Mouse (Mus musculus) cerebellum, postnatal 14 days (tissue): ENCODE results near the gene Mphosph9.

Source experiments
- DNase-seq, 2 experiments: peaks; one replicate each; pipeline ENCODE4 v3.0.0; 2021; ENCODE audit warnings: mixed read lengths in 2 of 2

Gene Mphosph9

DNA sequence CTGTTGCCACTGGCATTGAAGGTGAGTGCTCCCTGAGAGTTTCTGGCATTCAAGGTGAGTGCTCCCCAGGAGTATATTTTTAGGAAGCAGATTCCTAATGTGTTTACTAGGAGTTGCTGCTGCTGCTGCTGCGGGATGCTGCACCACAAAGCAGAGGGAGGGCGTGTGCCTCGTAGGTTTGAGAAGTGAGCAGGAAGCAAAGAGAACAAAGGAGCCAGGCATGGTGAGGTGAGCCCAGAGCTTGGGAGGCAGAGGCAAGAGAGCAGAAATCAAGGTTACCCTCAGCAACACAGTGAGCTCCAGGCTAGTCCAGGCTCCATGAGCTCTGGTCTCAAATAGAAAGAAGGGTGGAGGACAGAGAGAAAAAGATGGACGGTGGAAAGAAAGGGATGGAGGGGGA, 64.5 kb downstream of the Mphosph9 start:
- DNase-seq: no peak

- DNase-seq: no peak
Measured at GRCm38 (mm10) chr5:124262090-124262489, 65.7 kb downstream of the Mphosph9 start.

GRCm38 (mm10) chr5:124259133-124259532, 68.6 kb downstream of the Mphosph9 start:
- DNase-seq: no peak

GRCm38 (mm10) chr5:124258026-124258425, 69.7 kb downstream of the Mphosph9 start:
- no peak for DNase-seq

DNA sequence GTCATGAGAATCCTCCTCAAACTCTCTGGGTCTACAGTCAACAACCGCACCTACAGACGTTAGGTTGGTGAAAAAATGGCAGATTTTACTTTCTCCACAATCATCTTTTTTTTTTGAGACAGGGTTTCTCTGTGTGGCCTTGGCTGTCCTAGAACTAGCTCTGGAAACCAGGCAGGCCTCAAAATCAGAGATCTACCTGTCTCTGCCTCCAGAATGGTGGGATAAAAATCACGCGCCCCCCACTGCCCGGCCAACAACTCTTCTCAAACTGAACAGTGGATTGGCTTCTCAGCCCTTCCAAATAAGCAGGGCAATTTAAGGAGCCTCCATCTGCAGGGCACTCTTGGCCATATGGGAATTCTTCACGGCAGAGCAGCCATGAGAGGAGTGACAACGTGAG, 72.6 kb downstream of the Mphosph9 start:
- DNase-seq: no peak

DNA sequence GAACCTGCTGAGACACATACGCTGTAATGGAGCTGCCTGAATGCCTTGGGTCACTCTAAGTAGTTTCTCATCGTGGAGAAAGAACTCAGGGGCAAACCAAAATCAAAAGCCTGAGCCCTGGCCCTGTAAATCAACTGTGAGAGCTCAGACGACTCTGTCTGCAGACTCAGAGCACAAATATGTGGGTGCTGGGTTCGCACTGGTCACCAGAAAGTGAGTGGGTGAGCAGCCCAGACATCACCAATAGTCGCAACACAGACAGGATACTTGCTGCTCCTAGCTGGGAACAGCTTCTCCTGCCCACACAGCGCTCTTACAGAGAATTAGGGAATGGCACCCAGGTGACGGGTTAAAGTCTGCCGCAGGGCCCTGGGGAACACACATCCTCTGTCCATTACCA, 74.2 kb downstream of the Mphosph9 start:
- no peak for DNase-seq

DNA sequence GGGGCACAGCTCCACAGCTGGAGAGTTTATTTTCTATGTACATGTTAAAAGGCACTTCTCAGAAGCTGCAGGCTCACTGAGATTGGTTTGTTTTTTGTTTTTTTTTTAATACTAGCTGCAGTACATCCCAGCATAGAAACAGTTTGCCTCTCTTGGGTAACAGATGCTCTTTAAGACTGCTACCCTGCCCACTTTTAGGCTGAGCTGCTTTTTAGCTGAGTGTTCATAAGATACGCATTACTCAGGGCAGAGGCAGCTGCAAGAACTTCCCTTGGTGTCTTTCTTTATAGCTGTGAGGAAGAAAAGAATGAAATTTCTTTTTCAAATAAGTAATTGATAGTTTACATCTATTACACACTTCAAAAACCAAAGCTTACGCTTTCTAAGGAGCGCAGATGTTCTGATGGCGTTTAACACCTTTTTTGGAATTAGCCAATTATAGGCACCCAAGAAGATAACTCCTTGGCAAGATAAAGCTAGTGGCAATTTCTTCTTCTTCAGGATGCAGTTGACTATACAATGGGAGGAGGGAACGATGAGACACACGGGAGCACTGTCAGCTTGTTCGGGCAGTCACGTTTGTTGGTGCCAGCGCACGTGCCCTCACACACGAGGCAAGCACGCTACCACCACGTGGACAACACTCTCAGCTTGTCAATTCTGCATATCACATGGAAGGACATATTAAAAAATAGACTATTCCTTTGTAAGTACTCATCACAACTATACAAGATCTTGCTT, 75.0 kb downstream of the Mphosph9 start:
- DNase-seq: no peak

DNA sequence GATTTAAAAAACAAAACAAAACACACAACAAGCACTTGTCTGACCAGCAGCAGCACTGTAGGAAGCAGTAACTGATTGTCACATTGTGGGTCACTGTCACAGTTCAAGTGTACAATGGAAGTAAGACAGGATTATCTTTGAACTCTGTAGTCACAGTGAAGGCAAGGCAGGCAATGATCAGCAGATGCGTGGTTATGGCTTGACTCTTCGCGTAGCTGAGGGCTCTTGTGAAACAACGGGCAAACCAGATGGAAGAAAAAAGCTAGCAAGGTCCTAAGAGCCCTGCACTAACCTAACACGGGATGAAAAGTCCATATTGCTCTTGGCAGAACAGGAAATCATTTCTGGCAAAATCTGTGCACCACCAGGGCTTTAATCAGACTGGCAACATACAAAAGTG, 76.7 kb downstream of the Mphosph9 start:
- no peak for DNase-seq

DNA sequence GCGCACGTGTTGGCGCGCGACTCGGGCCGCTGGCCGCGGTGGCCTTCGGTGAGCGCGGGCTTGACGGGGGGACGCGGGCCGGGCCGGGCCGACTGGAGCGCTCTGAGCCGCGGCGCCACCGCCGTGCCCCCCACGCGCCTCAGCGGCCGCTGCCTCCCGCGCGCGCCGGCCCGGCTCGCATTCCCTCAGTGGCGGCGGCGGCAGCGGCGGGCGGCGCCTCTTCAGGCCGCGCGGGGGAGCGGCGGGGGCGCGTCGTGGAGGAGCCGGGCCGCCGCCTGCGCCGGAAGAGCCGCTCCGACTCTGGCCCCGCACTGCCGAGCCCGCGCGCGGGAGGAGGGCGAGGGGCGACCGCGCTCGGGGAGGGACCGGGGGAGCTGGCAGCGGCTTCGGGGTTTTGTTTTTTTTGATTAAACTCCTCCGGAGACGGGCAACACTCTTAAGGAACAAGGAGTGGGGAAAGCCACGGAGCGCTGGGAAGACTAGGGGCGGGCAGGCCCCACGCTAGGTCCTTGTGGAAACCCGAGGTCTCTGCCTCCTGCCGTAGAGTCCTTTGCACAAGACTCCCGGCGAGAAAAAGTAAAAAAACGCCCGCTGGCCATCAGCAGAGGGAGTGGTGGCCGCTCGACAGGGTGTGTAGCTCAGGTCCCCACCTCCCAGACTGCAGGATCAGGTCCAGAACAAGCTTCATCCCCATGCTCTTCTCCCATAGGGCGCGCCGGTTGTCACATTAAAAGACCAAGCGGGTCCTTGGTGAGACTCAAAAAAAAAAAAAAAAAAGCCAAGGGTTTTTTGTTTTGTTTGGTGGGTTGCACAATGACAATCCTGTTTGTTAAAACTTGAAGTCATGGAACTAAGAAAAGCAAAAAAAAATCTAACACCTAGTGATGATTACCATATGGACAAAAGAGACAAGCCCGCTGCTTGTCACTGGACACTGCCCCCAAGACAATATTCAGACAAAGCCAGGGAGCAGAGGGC, 77.9 kb downstream of the Mphosph9 start, which contains the start of gene Pitpnm2:
Gene Pitpnm2 (minus strand): TSS at position 147 of the 978 bp plus-strand sequence.
- peak; percentile 64 to 71 for DNase-seq

GRCm38 (mm10) chr5:124248845-124249613, 78.7 kb downstream of the Mphosph9 start:
- DNase-seq: peak; percentile 65 to 66

GRCm38 (mm10) chr5:124247986-124248626, 79.7 kb downstream of the Mphosph9 start:
- no peak for DNase-seq

GRCm38 (mm10) chr5:124247296-124247695, 80.5 kb downstream of the Mphosph9 start:
- no peak for DNase-seq

GRCm38 (mm10) chr5:124244885-124245284, 82.9 kb downstream of the Mphosph9 start:
- no peak for DNase-seq

DNA sequence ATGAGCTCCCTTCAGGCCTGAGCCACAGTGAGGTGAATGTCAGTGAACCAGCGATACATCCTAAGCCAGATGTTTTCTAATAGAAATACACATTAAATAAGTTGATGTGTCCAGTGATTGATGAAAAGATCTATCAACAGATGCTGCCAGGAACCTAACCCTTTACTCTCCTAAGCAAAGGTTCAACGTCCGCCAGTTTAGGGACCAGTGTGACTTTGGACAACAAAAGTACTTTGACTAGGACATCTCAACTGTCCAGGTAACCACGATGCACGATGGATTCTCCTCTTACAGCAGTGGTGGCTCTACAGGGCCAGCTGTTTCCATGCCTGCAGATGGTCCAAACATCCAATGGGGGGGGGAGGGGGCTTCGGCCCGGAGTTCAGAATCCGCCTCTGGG, 83.3 kb downstream of the Mphosph9 start:
- DNase-seq: no peak

DNA sequence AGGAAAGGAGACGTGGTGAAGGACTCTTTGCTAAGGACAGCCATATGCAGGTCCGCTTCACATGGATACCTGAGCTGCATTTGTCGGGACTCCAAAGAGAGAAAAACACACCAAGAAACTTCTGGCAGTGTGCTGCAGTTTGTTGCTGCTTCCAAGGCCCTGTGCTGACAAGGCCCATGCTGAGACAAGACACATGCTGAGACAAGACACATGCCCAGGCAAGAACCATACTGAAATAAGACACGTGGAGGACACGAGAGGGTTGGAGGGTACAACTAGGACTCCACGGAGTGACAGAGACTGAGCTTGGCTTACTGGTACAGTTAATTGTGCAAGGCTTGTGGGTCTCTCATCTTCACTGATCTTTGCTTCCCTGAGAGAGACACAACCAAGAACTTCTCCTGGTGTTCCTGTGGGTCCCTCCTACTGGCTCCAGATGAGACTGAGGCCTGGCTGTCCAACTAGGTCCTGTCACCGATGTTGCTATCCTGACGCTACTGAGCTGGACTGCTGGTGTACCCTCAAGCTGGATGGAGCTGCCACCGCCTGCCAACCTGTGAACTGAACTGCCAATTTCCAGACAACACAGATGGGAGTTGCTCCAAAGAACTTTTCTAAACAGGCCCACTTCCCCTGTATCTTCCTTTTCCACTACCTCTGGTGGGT, 84.4 kb downstream of the Mphosph9 start:
- no peak for DNase-seq

- DNase-seq: no peak
Measured at GRCm38 (mm10) chr5:124241686-124242444, 85.9 kb downstream of the Mphosph9 start.

DNA sequence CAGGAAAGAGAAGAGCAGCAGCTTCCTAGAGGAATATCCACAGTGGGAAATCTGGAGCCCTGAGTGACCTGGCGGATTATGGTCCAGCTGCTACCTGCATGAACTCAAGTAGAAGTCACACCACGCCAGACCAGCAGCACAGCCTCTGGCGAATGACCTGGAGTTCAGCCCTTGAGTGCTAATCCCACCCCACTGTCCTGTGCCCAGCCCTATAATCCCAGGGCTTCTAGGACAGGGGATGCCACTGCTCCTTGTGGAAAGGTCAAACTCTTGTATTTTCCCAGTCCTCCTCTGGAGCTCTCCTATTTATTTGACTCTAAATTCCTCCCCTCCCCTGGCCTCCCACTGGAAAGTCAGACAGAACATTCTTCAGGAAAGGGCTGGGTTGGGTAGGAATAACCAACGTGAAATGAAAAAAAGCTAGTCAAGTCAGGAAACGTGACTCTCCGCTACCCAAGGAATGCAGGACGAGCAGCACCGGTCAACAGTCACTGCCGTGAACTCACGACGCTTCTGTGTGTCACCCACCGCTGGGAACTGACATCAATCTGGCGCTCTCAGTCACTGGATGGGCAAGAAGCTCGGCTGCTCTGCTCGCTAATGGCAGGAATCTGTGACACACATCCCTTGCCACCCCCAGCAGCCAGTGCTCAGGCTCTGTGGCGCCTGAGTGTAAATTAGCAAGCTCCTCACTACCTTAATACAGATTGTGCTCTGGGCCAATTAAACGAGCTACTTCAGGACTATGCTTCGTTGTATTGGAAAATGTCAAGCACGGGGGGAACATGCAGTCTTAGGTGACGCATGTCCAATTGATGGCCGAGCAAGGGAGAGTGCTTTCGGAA, 86.7 kb downstream of the Mphosph9 start:
- DNase-seq: peak in 1 of 2 experiments; percentile 35

GRCm38 (mm10) chr5:124236180-124236579, 91.6 kb downstream of the Mphosph9 start:
- no peak for DNase-seq

DNA sequence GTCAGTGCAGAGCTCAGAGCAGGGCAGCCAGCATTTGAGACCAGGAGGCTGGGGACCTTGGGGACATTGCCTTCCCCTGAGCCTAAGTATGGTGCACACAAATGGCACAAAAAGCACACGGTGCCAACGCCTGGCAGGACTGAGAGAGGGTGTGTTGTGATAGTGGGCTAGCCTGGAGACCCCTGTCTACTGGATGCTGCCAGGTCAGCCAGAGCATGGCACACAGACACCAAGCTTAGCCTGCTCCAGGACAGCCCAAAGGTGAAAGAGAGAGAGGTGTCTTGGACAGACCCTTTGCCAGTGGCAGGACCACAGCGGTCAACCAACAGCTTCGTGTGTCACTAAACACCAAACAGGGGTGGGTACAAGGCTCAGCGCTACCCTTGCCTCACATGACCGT, 93.0 kb downstream of the Mphosph9 start:
- no peak for DNase-seq
